Mouse (Mus musculus): ENCODE measurements around the gene Frmd6. TPM values are rescaled to one million over a fixed set of nuclear protein-coding genes. Genes with fewer than 3 reads are reported as not detected.
A peak's percentile ranks its signal among the peaks of the same experiment; 100 is the strongest.

Gene Frmd6
- polyA plus RNA-seq, 1 experiment from 2014 or later, result 9.3 TPM

GRCm38 (mm10) chr12:70856776-70857175, 31.5 kb downstream of the Frmd6 start:
- no peak for ATAC-seq (ENCODE audit: low FRiP score)
- H3K4me1 ChIP-seq, result no peaks in the 10 kb centered on the region
- no peak overlapping the region for H3K4me3 ChIP-seq (replicated peaks)
- H3K27ac ChIP-seq (replicated peaks), result no peak overlapping the region
- no peaks in the 10 kb centered on the region for H3K9me3 ChIP-seq (replicated peaks)
- H3K36me3 ChIP-seq, result no peaks in the 10 kb centered on the region
- no peaks in the 10 kb centered on the region for H3K27me3 ChIP-seq (replicated peaks)
- WGBS, result 96% methylated on average over 4 of the region's 4 CpGs
- no peak overlapping the region for H3K9ac ChIP-seq (replicated peaks)
- H3K4me2 ChIP-seq, result no peak overlapping the region

- no peak overlapping the region for H3K27ac ChIP-seq (replicated peaks)
- no peak overlapping the region for H3K4me2 ChIP-seq
These were observed 38.0 kb downstream of the Frmd6 start for GRCm38 (mm10) chr12:70863281-70863680.

GRCm38 (mm10) chr12:70867780-70868179, 42.5 kb downstream of the Frmd6 start:
- WGBS, result 62% methylated on average over 3 of the region's 3 CpGs
- Histone ChIP-seq H3K9me3 (replicated peaks) (no peaks in the 10 kb centered on the region), H3K4me2 (no peak overlapping the region), H3K27me3 (replicated peaks) (no peaks in the 10 kb centered on the region), H3K4me1 (peaks cover 12% of the 10 kb centered on the region), H3K9ac (replicated peaks) (no peak overlapping the region), H3K27ac (replicated peaks) (no peak overlapping the region), H3K36me3 (no peaks in the 10 kb centered on the region), H3K4me3 (replicated peaks) (no peak overlapping the region)
- no peak for ATAC-seq (ENCODE audit: low FRiP score)

More at GRCm38 (mm10) chr12:70863281-70863680, 38.0 kb downstream of the Frmd6 start:
- Histone ChIP-seq H3K36me3 (no peaks in the 10 kb centered on the region), H3K9ac (replicated peaks) (no peak overlapping the region), H3K4me3 (replicated peaks) (no peak overlapping the region), H3K27me3 (replicated peaks) (no peaks in the 10 kb centered on the region), H3K9me3 (replicated peaks) (no peaks in the 10 kb centered on the region), H3K4me1 (peaks cover 12% of the 10 kb centered on the region)
- 51% methylated on average over 7 of the region's 7 CpGs for WGBS
- no peak for ATAC-seq (ENCODE audit: low FRiP score)

GRCm38 (mm10) chr12:70868190-70868987, 43.1 kb downstream of the Frmd6 start:
- ATAC-seq (ENCODE audit: low FRiP score), result no peak
- H3K4me3 ChIP-seq (replicated peaks), result no peak overlapping the region
- 51% methylated on average over 7 of the region's 7 CpGs for WGBS
- no peak overlapping the region for H3K27ac ChIP-seq (replicated peaks)
- H3K9ac ChIP-seq (replicated peaks), result no peak overlapping the region
- no peak overlapping the region for H3K4me2 ChIP-seq
- peaks cover 10% of the 10 kb centered on the region for H3K4me1 ChIP-seq
- no peaks in the 10 kb centered on the region for H3K27me3 ChIP-seq (replicated peaks)
- no peaks in the 10 kb centered on the region for H3K36me3 ChIP-seq
- H3K9me3 ChIP-seq (replicated peaks), result no peaks in the 10 kb centered on the region

GRCm38 (mm10) chr12:70868988-70869291, 43.6 kb downstream of the Frmd6 start:
- Histone ChIP-seq H3K9ac (replicated peaks) (no peak overlapping the region), H3K36me3 (no peaks in the 10 kb centered on the region), H3K27ac (replicated peaks) (no peak overlapping the region), H3K4me2 (no peak overlapping the region), H3K9me3 (replicated peaks) (no peaks in the 10 kb centered on the region), H3K4me1 (peaks cover 9% of the 10 kb centered on the region), H3K27me3 (replicated peaks) (no peaks in the 10 kb centered on the region), H3K4me3 (replicated peaks) (no peak overlapping the region)
- 81% methylated on average over 9 of the region's 9 CpGs for WGBS
- no peak for ATAC-seq (ENCODE audit: low FRiP score)

GRCm38 (mm10) chr12:70873544-70873943, 48.2 kb downstream of the Frmd6 start:
- no peaks in the 10 kb centered on the region for H3K9me3 ChIP-seq (replicated peaks)
- no peaks in the 10 kb centered on the region for H3K27me3 ChIP-seq (replicated peaks)
- peaks cover 3% of the 10 kb centered on the region for H3K36me3 ChIP-seq
- ATAC-seq (ENCODE audit: low FRiP score), result no peak
- H3K27ac ChIP-seq (replicated peaks), result no peak overlapping the region
- WGBS, result 83% methylated on average over 6 of the region's 6 CpGs
- no peaks in the 10 kb centered on the region for H3K4me1 ChIP-seq
- no peak overlapping the region for H3K4me3 ChIP-seq (replicated peaks)
- no peak overlapping the region for H3K9ac ChIP-seq (replicated peaks)
- H3K4me2 ChIP-seq, result no peak overlapping the region

GRCm38 (mm10) chr12:70876270-70876998, 51.1 kb downstream of the Frmd6 start:
- WGBS, result 90% methylated on average over 21 of the region's 21 CpGs
- no peak overlapping the region for H3K27ac ChIP-seq (replicated peaks)
- H3K36me3 ChIP-seq, result peaks cover 5% of the 10 kb centered on the region
- no peak for ATAC-seq (ENCODE audit: low FRiP score)
- no peak overlapping the region for H3K4me2 ChIP-seq
- H3K9me3 ChIP-seq (replicated peaks), result no peaks in the 10 kb centered on the region
- H3K4me1 ChIP-seq, result peaks cover 17% of the 10 kb centered on the region
- H3K9ac ChIP-seq (replicated peaks), result no peak overlapping the region
- no peaks in the 10 kb centered on the region for H3K27me3 ChIP-seq (replicated peaks)
- no peak overlapping the region for H3K4me3 ChIP-seq (replicated peaks)

GRCm38 (mm10) chr12:70877926-70878710, 52.8 kb downstream of the Frmd6 start:
- Histone ChIP-seq H3K27me3 (replicated peaks) (no peaks in the 10 kb centered on the region), H3K9me3 (replicated peaks) (no peaks in the 10 kb centered on the region), H3K4me1 (peaks cover 25% of the 10 kb centered on the region), H3K27ac (replicated peaks) (no peak overlapping the region; the same call in 1 of the 2 replicates), H3K9ac (replicated peaks) (no peak overlapping the region), H3K36me3 (peaks cover 5% of the 10 kb centered on the region), H3K4me2 (no peak overlapping the region), H3K4me3 (replicated peaks) (no peak overlapping the region)
- ATAC-seq (ENCODE audit: low FRiP score), result no peak
- 86% methylated on average over 20 of the region's 20 CpGs for WGBS

- H3K27ac ChIP-seq (replicated peaks), result peak overlapping the region; percentile 10; the same call in 1 of the 2 replicates
These were observed 55.2 kb downstream of the Frmd6 start for GRCm38 (mm10) chr12:70880396-70880975.

GRCm38 (mm10) chr12:70881340-70881739, 56.0 kb downstream of the Frmd6 start:
- Histone ChIP-seq H3K36me3 (peaks cover 10% of the 10 kb centered on the region), H3K27me3 (replicated peaks) (no peaks in the 10 kb centered on the region), H3K4me3 (replicated peaks) (no peak overlapping the region), H3K27ac (replicated peaks) (peak overlapping the region; percentile 15), H3K4me2 (no peak overlapping the region), H3K9ac (replicated peaks) (no peak overlapping the region), H3K4me1 (peaks cover 25% of the 10 kb centered on the region), H3K9me3 (replicated peaks) (no peaks in the 10 kb centered on the region)
- WGBS, result 54% methylated on average over 12 of the region's 12 CpGs
- peak; percentile 79 for ATAC-seq (ENCODE audit: low FRiP score)

More at GRCm38 (mm10) chr12:70880396-70880975, 55.2 kb downstream of the Frmd6 start:
- 61% methylated on average over 9 of the region's 9 CpGs for WGBS
- Histone ChIP-seq H3K36me3 (peaks cover 10% of the 10 kb centered on the region), H3K9ac (replicated peaks) (no peak overlapping the region), H3K9me3 (replicated peaks) (no peaks in the 10 kb centered on the region), H3K4me2 (no peak overlapping the region), H3K4me1 (peaks cover 25% of the 10 kb centered on the region), H3K4me3 (replicated peaks) (no peak overlapping the region), H3K27me3 (replicated peaks) (no peaks in the 10 kb centered on the region)
- 0 out of 2 replicates have a peak, but pooled peaks have one; percentile 21 for ATAC-seq (ENCODE audit: low FRiP score)

- ATAC-seq (ENCODE audit: low FRiP score), result peak; percentile 28; the same call in 1 of the 2 replicates
- 87% methylated on average over 4 of the region's 4 CpGs for WGBS
- H3K4me1 ChIP-seq, result peaks cover 25% of the 10 kb centered on the region
- peaks cover 10% of the 10 kb centered on the region for H3K36me3 ChIP-seq
- H3K9ac ChIP-seq (replicated peaks), result no peak overlapping the region
- no peak overlapping the region for H3K27ac ChIP-seq (replicated peaks)
- no peaks in the 10 kb centered on the region for H3K27me3 ChIP-seq (replicated peaks)
- no peak overlapping the region for H3K4me2 ChIP-seq
- H3K4me3 ChIP-seq (replicated peaks), result no peak overlapping the region
- H3K9me3 ChIP-seq (replicated peaks), result no peaks in the 10 kb centered on the region
These were observed 56.5 kb downstream of the Frmd6 start for GRCm38 (mm10) chr12:70881854-70882253.
